Mouse (Mus musculus) v-Abl transformed pro-B cells (cell line): ENCODE results near the gene Nos1ap.

Experiments
- in situ Hi-C, 2 experiments: fragments of 400-800 bp; cut with MboI; formaldehyde crosslinking; loops; one replicate each; pipeline ENCODE4 v1.15.1; 2025; ENCODE audit not compliant: unreplicated experiment in 2 of 2

Nos1ap gene

GRCm38 (mm10) chr1:170479458-170479798, 110.2 kb downstream of the Nos1ap start:
- in situ Hi-C loops: no loop called here

GRCm38 (mm10) chr1:170478791-170479457, 110.7 kb downstream of the Nos1ap start:
- in situ Hi-C loops: no loop called here

DNA sequence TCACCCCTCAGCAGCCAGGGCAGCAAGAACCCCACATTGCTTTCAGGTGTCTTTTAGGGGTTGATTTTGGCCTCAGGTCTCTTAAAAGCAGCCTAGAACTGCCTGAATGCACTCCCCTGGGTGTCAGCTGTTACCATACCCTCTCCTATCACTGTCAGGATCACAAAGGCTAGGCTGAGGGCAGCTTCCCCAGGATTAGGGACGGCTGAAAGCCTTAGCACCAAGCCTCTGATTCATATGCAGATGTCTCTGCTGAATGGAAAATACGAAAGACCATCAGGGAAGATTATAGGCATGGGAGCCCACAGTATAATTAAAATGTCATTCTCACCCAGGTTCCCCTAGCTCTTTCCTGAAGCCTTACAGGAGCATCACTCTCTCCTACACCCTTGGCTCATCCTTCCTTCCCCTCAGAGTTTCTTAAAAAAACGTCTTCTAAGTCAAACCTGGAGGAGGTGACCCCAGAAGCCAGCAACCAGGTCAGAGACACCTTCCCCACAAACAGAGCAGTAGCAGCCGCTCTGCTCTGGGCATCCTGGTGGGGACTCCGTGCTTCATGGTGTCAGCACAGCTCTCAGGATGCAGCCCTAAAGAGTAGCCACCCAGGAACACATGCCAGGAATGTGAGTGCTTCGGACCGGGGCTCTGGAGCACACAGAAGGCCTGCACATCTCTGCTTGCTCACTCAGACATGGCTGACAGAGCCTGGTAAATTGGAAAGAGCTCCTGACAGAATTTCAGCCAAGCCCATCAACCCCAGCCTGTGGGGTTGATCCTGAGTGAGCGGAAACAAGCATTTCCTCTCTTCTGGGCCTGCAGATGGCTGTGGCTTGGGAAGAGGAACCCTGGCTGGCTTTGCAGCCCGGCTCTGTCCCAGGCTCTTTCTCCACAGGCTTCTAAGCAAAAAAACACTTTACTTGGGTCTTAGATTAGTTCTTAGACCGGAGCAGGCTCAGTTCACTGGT, 111.7 kb downstream of the Nos1ap start:
- in situ Hi-C loops: no loop called here

DNA sequence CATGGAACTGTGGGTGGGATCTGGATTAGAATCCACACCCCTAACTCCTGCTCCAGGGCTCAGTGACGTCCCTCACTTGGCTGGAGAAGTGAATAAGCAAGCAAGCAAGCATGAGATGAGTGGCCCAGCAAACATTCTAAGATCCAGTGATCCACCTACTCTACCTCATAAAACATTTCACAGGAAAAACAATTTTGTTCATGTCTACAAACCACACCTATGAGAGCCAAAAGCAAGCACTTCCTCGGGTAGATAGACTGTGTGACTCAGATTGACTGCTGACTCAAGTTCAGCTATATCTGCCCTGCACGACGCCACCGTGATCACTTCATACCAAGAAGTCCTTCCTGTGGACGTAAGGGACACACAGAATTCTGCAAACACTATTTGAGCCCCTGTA, 116.2 kb downstream of the Nos1ap start:
- in situ Hi-C loops: no loop called here

GRCm38 (mm10) chr1:170472861-170473260, 116.8 kb downstream of the Nos1ap start:
- in situ Hi-C loops: no loop called here

DNA sequence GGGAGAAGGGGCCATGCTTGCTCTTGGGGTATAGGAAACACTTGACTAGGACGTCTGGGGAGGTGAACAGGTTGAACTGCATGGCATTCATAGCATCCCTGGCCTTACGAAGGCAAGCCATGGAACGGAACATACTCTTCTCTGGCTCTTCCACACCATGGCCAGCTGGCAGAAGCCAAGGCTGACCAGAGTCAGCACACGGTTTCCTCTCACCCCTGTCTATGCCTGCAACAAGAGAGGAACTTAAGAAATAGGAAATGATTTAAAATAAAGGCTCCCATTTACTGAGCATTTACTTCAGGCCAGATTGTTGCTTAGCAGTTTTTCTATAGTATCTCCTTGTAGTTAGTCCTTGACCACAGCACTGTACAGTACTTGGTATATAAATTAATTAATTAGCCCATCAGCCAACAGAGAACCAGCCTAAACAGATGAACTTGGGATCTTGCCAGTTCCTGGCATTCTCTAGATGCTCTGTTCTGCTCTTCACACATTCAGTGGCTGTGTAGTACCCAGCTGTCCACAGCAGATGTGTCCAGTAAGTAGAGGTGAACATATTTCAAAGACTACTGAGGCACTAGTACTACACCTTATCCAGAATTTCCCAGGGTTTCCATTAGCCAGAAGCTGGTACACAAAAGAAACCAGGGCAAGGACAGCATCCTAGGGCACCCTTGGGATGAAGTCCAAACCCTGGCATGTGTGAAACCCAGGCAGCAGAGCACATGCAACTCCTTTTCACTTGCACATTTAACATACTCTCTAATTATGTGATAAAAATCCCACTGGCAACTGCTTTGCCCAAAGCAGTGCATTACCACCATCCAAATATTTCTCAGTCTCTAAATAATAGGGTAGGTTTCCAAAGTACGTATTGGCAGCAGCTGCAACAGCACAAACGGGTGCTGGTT, 123.3 kb downstream of the Nos1ap start:
- in situ Hi-C loops: no loop called here

DNA sequence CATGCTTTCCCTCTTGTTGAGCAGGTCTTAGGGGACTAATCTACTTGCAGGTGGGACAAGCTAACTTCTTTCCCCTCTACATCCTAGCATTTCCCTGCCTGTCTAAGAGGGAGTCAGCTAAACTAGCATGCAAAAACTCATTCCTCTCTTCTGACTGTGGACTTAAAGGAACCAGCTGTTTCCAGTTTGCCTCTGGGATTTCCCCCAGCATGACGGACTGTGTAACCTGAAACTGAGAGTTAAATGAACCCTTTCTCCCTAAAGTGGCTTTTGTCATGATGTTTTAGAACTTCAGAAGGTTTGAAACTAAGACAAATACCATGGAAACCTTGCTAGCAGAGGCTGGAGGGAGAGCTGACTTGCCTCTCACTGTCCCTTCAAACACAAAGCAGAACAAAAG, 127.5 kb downstream of the Nos1ap start:
- in situ Hi-C loops: no loop called here

DNA sequence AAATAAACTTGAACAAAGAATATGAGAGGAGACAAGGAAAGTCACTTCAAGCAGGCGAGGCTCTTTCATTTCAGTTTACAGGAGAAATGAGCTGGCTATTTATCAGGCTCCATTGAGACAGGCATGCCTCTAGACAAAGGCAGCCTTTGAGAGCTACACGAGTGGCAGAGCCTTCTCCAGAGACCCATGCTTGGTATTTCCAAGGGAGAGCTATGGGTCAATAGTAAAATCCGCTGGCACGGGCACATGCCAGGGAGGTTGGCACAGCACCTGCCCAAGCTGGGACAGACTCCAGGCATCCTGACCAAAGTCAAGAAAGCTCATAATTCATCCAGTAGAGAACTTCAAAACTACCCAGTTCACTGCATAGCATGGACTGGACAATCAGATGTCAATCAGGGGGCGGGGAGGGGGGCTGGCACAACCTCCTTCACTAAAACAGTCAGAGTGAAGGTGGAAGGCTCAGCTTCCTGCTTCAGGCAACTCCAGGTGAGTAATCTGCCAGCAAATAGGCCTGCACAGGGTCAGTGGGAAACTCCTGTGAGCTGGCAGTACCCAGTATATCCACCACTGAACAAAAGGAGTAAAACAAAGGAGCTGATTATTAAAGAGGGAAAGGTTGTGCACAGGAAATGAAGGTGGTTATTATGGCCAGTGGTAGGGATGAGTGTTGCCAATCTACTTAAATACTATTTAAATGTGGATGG, 129.6 kb downstream of the Nos1ap start:
- in situ Hi-C loops: no loop called here

- in situ Hi-C loops: no loop called here
Observed at GRCm38 (mm10) chr1:170457673-170458072, 132.0 kb downstream of the Nos1ap start.

- in situ Hi-C loops: no loop called here
Observed at GRCm38 (mm10) chr1:170455910-170456700, 133.6 kb downstream of the Nos1ap start.

GRCm38 (mm10) chr1:170455387-170455786, 134.3 kb downstream of the Nos1ap start:
- in situ Hi-C loops: no loop called here

DNA sequence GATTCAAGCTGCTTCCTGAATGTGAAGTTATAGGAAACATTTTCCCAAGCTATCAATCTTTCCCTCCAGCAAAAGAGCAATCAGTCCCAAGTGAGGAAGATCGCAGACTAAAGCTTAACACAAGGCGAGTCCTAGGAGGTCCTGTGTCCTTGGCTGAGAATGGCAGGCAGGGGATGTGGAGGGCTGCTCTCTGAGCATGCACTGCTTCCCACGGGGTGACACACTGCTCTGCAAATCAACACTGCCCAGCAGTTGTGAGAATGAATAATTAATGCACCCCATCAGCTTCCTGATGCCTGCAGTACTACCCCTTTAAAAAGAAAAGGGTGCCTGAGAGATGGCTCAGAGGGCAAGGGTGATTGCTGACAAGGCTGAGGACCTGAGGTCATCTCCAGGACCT, 136.2 kb downstream of the Nos1ap start:
- in situ Hi-C loops: no loop called here

GRCm38 (mm10) chr1:170448244-170448643, 141.4 kb downstream of the Nos1ap start:
- in situ Hi-C loops: no loop called here

DNA sequence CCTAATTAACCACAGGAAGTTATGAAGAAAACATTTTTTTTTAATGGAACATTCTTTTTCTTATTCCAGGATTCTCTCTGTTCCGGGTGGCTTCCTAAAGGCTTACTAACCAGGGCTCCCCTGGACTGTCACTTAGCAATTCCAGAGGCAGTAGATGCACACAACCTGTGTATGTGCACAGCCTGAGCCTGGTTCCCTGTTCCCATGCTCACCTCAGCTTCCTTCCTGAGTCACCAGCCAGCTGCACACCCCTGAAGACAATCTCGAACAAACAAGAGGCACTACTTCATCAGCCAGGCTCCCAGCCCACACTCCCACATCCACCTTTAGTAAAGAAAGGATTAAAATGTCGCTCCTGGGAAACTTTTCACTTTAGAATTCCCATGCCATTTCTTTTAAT, 144.2 kb downstream of the Nos1ap start:
- in situ Hi-C loops: no loop called here

DNA sequence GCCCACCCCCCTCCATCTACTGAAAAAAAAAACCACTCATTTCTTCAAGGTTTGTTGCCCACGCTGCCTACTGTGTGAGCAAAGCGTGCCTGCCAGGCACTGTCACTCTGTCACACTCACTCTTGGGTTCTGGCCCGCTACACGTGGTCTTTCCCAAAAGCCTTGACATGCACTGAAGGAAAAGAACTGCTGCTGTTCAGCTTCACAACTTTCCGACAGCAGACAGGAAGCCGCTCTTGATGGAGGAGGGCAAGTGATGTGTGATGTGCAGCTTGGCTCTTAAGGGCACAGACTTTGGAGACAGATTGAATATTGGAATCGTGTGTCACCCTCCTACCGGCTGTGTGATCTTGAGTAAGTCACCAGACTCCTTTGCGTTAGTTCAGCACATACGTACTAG, 149.3 kb downstream of the Nos1ap start:
- in situ Hi-C loops: no loop called here

GRCm38 (mm10) chr1:170438471-170439151, 151.1 kb downstream of the Nos1ap start:
- in situ Hi-C loops: no loop called here

- in situ Hi-C loops: no loop called here
Observed at GRCm38 (mm10) chr1:170434146-170434545, 155.5 kb downstream of the Nos1ap start.

GRCm38 (mm10) chr1:170433661-170434060, 156.0 kb downstream of the Nos1ap start:
- in situ Hi-C loops: no loop called here

GRCm38 (mm10) chr1:170432288-170432687, 157.4 kb downstream of the Nos1ap start:
- in situ Hi-C loops: no loop called here
